Comparison of ENCODE assay signal across 8 mouse cellular contexts in the genomic region with DNA sequence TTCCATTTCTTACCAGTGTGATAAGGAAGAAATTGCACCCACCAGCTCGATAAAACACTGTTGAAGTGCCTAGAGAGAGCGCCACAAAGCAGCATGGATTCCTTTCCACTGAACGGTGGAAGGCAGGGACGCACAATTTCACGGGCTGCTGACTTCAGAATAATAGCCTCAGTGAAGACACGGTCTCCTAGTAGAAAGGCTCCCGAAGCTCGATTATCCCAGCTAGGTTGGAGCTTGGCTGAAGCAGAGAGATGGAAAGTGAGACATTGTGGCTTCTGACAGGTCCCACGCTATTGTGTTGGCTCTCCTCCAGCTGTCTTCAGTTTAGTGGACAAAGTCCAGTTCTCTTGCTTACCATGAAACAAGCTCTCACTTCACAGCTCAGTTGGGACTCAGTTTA.
DNase-seq lines count a peak whose midpoint lies in the region; ATAC-seq and TF ChIP-seq lines count a peak whose summit lies in the region.

No protein-coding gene starts in this region.

- no peak overlapping the region for H3K4me2 ChIP-seq in forebrain, embryonic 12.5 days
- H3K4me2 ChIP-seq in kidney, embryonic 15.5 days = peak overlapping the region; percentile 18; the same call in 1 of the 2 replicates

- peak; percentile 17 for DNase-seq in heart, postnatal 4 days
- no peak for DNase-seq in heart, adult 18-20 months
- peak; percentile 39 for DNase-seq in neural tube, embryonic 10.5 days (ENCODE audit: extremely low spot score, low spot score)
- no peak for DNase-seq in spleen, postnatal 10 days (ENCODE audit: low spot score in 2 of 2)
- DNase-seq in left cerebral cortex, adult 2 months (ENCODE audit: extremely low spot score in 1 of 2, low spot score in 2 of 2) = no peak
- DNase-seq in c-Kit-positive CD71-positive TER-119-positive erythroid progenitor cells, embryonic 14.5 days (ENCODE audit: low spot score) = no peak

- no peak overlapping the region for H3K27ac ChIP-seq in forebrain, embryonic 12.5 days
- H3K27ac ChIP-seq in kidney, embryonic 15.5 days = peak overlapping the region; percentile 49
- H3K27ac ChIP-seq in left cerebral cortex, adult 2 months = no peak overlapping the region

- H3K36me3 ChIP-seq in forebrain, embryonic 12.5 days (replicated peaks) = no peaks in the 10 kb centered on the region
- H3K36me3 ChIP-seq in kidney, embryonic 15.5 days = no peaks in the 10 kb centered on the region

- intact Hi-C loops in left cerebral cortex, adult 2 months (cut with DNase I) = no loop called here

- no peak overlapping the region for H3K9ac ChIP-seq in forebrain, embryonic 12.5 days
- H3K9ac ChIP-seq in kidney, embryonic 15.5 days = no peak overlapping the region

- no peaks in the 10 kb centered on the region for H3K27me3 ChIP-seq in forebrain, embryonic 12.5 days
- no peaks in the 10 kb centered on the region for H3K27me3 ChIP-seq in kidney, embryonic 15.5 days

- peak; percentile 63; the same call in 1 of the 2 replicates for ATAC-seq in forebrain, embryonic 12.5 days (ENCODE audit: low FRiP score)
- peak; percentile 81 for ATAC-seq in kidney, embryonic 15.5 days (replicated peaks; ENCODE audit: low FRiP score)

- no peak overlapping the region for H3K4me3 ChIP-seq in forebrain, embryonic 12.5 days (replicated peaks)
- H3K4me3 ChIP-seq in kidney, embryonic 15.5 days (replicated peaks) = no peak overlapping the region
- H3K4me3 ChIP-seq in left cerebral cortex, adult 2 months = no peak overlapping the region

- WGBS in forebrain, embryonic 12.5 days = 1% methylated on average over 9 of the region's 9 CpGs
- 18% methylated on average over 9 of the region's 9 CpGs for WGBS in kidney, embryonic 15.5 days

- peaks cover 12% of the 10 kb centered on the region for H3K4me1 ChIP-seq in forebrain, embryonic 12.5 days
- peaks cover 9% of the 10 kb centered on the region; the same call in 1 of the 2 replicates for H3K4me1 ChIP-seq in kidney, embryonic 15.5 days

- H3K9me3 ChIP-seq in forebrain, embryonic 12.5 days = no peaks in the 10 kb centered on the region
- H3K9me3 ChIP-seq in kidney, embryonic 15.5 days (replicated peaks) = no peaks in the 10 kb centered on the region

- TF ChIP-seq CTCF in left cerebral cortex, adult 2 months (IDR thresholded peaks at IDR 0.05) = no peak

Comparison
In these comparisons a context has a peak if more than half of its experiments do, and no peak if none do; other contexts are left out.
1. DNase-seq: peak in heart, postnatal 4 days (single experiment) and neural tube, embryonic 10.5 days (single experiment); none in heart, adult 18-20 months (0 of 2), spleen, postnatal 10 days (0 of 2), left cerebral cortex, adult 2 months (0 of 2) and c-Kit-positive CD71-positive TER-119-positive erythroid progenitor cells, embryonic 14.5 days (single experiment).